Mouse (Mus musculus): ENCODE results near the gene Deup1. TPM values are rescaled to one million over a fixed set of nuclear protein-coding genes. Genes with fewer than 3 reads are reported as not detected.
A peak's percentile ranks its signal among the peaks of the same experiment; 100 is the strongest.

The Deup1 gene
- polyA plus RNA-seq, 1 experiment, result 1.3 TPM

GRCm38 (mm10) chr9:15619020-15619590 is 8.6 kb downstream of the Deup1 start:
- TF ChIP-seq CTCF (IDR thresholded peaks at IDR 0.05; ENCODE audit: borderline replicate concordance, extremely low read depth, insufficient read depth, insufficient read length), result no peak
- no peak for TF ChIP-seq POLR2A (IDR thresholded peaks at IDR 0.05; ENCODE audit: borderline replicate concordance, extremely low read depth, insufficient read depth, insufficient read length, poor library complexity, severe bottlenecking)
- peak; percentile 23 for DNase-seq (ENCODE audit: low read depth)

GRCm38 (mm10) chr9:15617061-15617460 is 10.7 kb downstream of the Deup1 start:
- DNase-seq (ENCODE audit: low read depth), result peak; percentile 9
- TF ChIP-seq POLR2A (IDR thresholded peaks at IDR 0.05; ENCODE audit: borderline replicate concordance, extremely low read depth, insufficient read depth, insufficient read length, poor library complexity, severe bottlenecking) (no peak), CTCF (IDR thresholded peaks at IDR 0.05; ENCODE audit: borderline replicate concordance, extremely low read depth, insufficient read depth, insufficient read length) (no peak)

GRCm38 (mm10) chr9:15616471-15616870 is 11.3 kb downstream of the Deup1 start:
- no peak for DNase-seq (ENCODE audit: low read depth)
- TF ChIP-seq POLR2A (IDR thresholded peaks at IDR 0.05; ENCODE audit: borderline replicate concordance, extremely low read depth, insufficient read depth, insufficient read length, poor library complexity, severe bottlenecking), result no peak
- no peak for TF ChIP-seq CTCF (IDR thresholded peaks at IDR 0.05; ENCODE audit: borderline replicate concordance, extremely low read depth, insufficient read depth, insufficient read length)

GRCm38 (mm10) chr9:15609280-15609930 is 18.3 kb downstream of the Deup1 start:
- TF ChIP-seq POLR2A (IDR thresholded peaks at IDR 0.05; ENCODE audit: borderline replicate concordance, extremely low read depth, insufficient read depth, insufficient read length, poor library complexity, severe bottlenecking), result no peak
- no peak for TF ChIP-seq CTCF (IDR thresholded peaks at IDR 0.05; ENCODE audit: borderline replicate concordance, extremely low read depth, insufficient read depth, insufficient read length)
- DNase-seq (ENCODE audit: low read depth), result no peak

- no peak for DNase-seq (ENCODE audit: low read depth)
- TF ChIP-seq CTCF (IDR thresholded peaks at IDR 0.05; ENCODE audit: borderline replicate concordance, extremely low read depth, insufficient read depth, insufficient read length) (no peak), POLR2A (IDR thresholded peaks at IDR 0.05; ENCODE audit: borderline replicate concordance, extremely low read depth, insufficient read depth, insufficient read length, poor library complexity, severe bottlenecking) (no peak)
Measured at GRCm38 (mm10) chr9:15607601-15608000, 20.1 kb downstream of the Deup1 start.

- TF ChIP-seq CTCF (IDR thresholded peaks at IDR 0.05; ENCODE audit: borderline replicate concordance, extremely low read depth, insufficient read depth, insufficient read length) (no peak), POLR2A (IDR thresholded peaks at IDR 0.05; ENCODE audit: borderline replicate concordance, extremely low read depth, insufficient read depth, insufficient read length, poor library complexity, severe bottlenecking) (no peak)
- DNase-seq (ENCODE audit: low read depth), result no peak
Measured at GRCm38 (mm10) chr9:15603156-15603555, 24.6 kb downstream of the Deup1 start.

- DNase-seq (ENCODE audit: low read depth), result peak; percentile 8
- TF ChIP-seq CTCF (IDR thresholded peaks at IDR 0.05; ENCODE audit: borderline replicate concordance, extremely low read depth, insufficient read depth, insufficient read length) (no peak), POLR2A (IDR thresholded peaks at IDR 0.05; ENCODE audit: borderline replicate concordance, extremely low read depth, insufficient read depth, insufficient read length, poor library complexity, severe bottlenecking) (no peak)
Measured at GRCm38 (mm10) chr9:15600859-15601540, 26.7 kb downstream of the Deup1 start.

- peak; percentile 31 for DNase-seq (ENCODE audit: low read depth)
- TF ChIP-seq CTCF (IDR thresholded peaks at IDR 0.05; ENCODE audit: borderline replicate concordance, extremely low read depth, insufficient read depth, insufficient read length) (no peak), POLR2A (IDR thresholded peaks at IDR 0.05; ENCODE audit: borderline replicate concordance, extremely low read depth, insufficient read depth, insufficient read length, poor library complexity, severe bottlenecking) (no peak)
Measured at GRCm38 (mm10) chr9:15600156-15600858, 27.4 kb downstream of the Deup1 start.

- peak; percentile 22 for DNase-seq (ENCODE audit: low read depth)
- TF ChIP-seq POLR2A (IDR thresholded peaks at IDR 0.05; ENCODE audit: borderline replicate concordance, extremely low read depth, insufficient read depth, insufficient read length, poor library complexity, severe bottlenecking), result no peak
- TF ChIP-seq CTCF (IDR thresholded peaks at IDR 0.05; ENCODE audit: borderline replicate concordance, extremely low read depth, insufficient read depth, insufficient read length), result no peak
Measured at GRCm38 (mm10) chr9:15596598-15596997, 31.1 kb downstream of the Deup1 start.

- TF ChIP-seq CTCF (IDR thresholded peaks at IDR 0.05; ENCODE audit: borderline replicate concordance, extremely low read depth, insufficient read depth, insufficient read length), result no peak
- TF ChIP-seq POLR2A (IDR thresholded peaks at IDR 0.05; ENCODE audit: borderline replicate concordance, extremely low read depth, insufficient read depth, insufficient read length, poor library complexity, severe bottlenecking), result no peak
- no peak for DNase-seq (ENCODE audit: low read depth)
Measured at GRCm38 (mm10) chr9:15594148-15594547, 33.6 kb downstream of the Deup1 start.

Data from brain, embryonic 14.5 days (tissue).